Comparison of ENCODE assay signal across 8 mouse cellular contexts in the genomic region with DNA sequence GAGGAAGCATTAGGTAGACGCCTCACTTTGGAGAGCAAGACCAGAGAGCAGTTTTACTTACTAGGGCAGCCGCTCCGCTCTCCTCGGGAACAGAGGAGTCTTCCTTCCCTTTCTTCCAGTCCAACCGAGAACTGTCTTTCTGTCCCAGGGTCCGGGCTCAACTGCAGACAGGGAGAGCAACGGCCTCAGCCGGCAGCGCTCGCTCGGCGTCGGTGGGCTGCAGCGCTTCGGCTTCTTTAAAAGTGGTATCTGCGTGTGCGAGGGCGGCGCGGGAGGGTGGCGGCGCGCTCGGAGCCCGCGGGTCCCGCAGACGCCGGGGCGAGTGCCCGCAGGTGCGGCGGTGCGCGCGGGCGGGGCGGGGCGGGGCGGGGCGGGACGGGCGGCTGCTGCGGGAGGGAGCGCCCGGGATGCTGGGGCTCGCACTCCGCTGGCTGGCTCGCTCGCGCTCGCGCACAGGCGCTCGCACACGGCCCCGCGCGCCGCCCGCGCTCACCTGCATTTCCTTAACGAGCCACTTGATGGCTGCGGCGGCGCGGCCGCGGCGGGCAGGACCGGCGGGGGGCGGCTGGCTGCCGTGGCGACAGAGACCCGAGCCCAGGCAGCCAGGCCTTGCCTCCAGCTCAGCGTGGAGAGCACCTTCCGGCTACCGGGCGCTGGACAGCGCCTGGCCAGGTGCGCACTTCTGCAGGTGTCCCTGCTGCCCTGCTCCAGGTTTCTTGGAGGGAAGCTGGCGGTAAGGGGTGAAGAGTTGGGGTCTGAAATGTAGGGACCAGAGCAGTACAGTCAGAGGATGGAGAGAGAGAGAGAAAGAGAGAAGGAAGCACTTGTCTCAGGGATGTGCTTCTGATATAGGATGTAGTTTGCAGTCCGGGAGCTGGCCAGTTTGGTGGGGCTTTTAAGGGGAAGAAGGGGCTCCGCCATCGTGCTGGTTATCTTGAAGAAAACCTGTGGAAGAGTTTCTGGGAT. TPM values are rescaled to one million over a fixed set of nuclear protein-coding genes. Genes with fewer than 3 reads are reported as not detected.
DNase-seq lines count a peak whose midpoint lies in the region; ATAC-seq lines count a peak whose summit lies in the region.

Gene Ptprd (minus strand): TSS at position 433 of the 966 bp plus-strand sequence.

- no peaks in the 10 kb centered on the region for H3K9me3 ChIP-seq in embryonic facial prominence, embryonic 13.5 days
- no peaks in the 10 kb centered on the region for H3K9me3 ChIP-seq in hindbrain, embryonic 12.5 days (replicated peaks)

- ATAC-seq in embryonic facial prominence, embryonic 13.5 days (ENCODE audit: insufficient number of reproducible peaks, insufficient read depth, low FRiP score, low TSS enrichment, low read depth), result peak; percentile 72
- peak; percentile 94 for ATAC-seq in hindbrain, embryonic 12.5 days (ENCODE audit: low FRiP score)
- no peak for ATAC-seq in monocyte, adult 5-6 weeks (replicated peaks; ENCODE audit: insufficient number of reproducible peaks, low FRiP score, low TSS enrichment, poor library complexity, severe bottlenecking)

- no peaks in the 10 kb centered on the region for H3K36me3 ChIP-seq in embryonic facial prominence, embryonic 13.5 days
- H3K36me3 ChIP-seq in hindbrain, embryonic 12.5 days, result no peaks in the 10 kb centered on the region

- peak within 1 kb of the TSS; percentile 91 for H3K4me2 ChIP-seq in embryonic facial prominence, embryonic 13.5 days
- peak within 1 kb of the TSS; percentile 90 for H3K4me2 ChIP-seq in hindbrain, embryonic 12.5 days (replicated peaks)

- peak within 1 kb of the TSS; percentile 56 for H3K4me3 ChIP-seq in embryonic facial prominence, embryonic 13.5 days
- H3K4me3 ChIP-seq in hindbrain, embryonic 12.5 days, result peak within 1 kb of the TSS; percentile 58

- intact Hi-C loops in gastrocnemius, postnatal 36 days (cut with DNase I), result no loop called here
- intact Hi-C loops in left cerebral cortex, postnatal 14 days (cut with DNase I), result loop anchor here (5.0 to 10.0 kb wide), 3 partner anchors 213 to 840 kb away; no protein-coding TSS in a partner anchor

- DNase-seq in gastrocnemius, postnatal 10 days, result peak; percentile 5
- DNase-seq in gastrocnemius, postnatal 36 days, result no peak
- peak; percentile 37 for DNase-seq in adrenal gland, postnatal 14 days
- DNase-seq in left cerebral cortex, postnatal 14 days (ENCODE audit: low spot score in 2 of 2), result peak; percentile 71 to 76
- peak; percentile 56 for DNase-seq in neural tube, embryonic 10.5 days (ENCODE audit: extremely low spot score, low spot score)

- H3K27me3 ChIP-seq in embryonic facial prominence, embryonic 13.5 days, result peaks cover 43% of the 10 kb centered on the region
- H3K27me3 ChIP-seq in hindbrain, embryonic 12.5 days, result peaks cover 14% of the 10 kb centered on the region; the same call in 1 of the 2 replicates

- WGBS in embryonic facial prominence, embryonic 13.5 days, result under 1% methylated on average over 74 of the region's 86 CpGs
- under 1% methylated on average over 56 of the region's 86 CpGs for WGBS in hindbrain, embryonic 12.5 days

- H3K27ac ChIP-seq in embryonic facial prominence, embryonic 13.5 days, result no peak within 1 kb of the TSS
- peak within 1 kb of the TSS; percentile 74 for H3K27ac ChIP-seq in hindbrain, embryonic 12.5 days

- H3K9ac ChIP-seq in embryonic facial prominence, embryonic 13.5 days, result peak within 1 kb of the TSS; percentile 64
- H3K9ac ChIP-seq in hindbrain, embryonic 12.5 days, result peak within 1 kb of the TSS; percentile 74

- H3K4me1 ChIP-seq in embryonic facial prominence, embryonic 13.5 days, result peaks cover 5% of the 10 kb centered on the region; the same call in 1 of the 2 replicates
- peaks cover 3% of the 10 kb centered on the region; the same call in 1 of the 2 replicates for H3K4me1 ChIP-seq in hindbrain, embryonic 12.5 days

RNA-seq across cellular contexts. Expression of gene Ptprd, which starts in this region (rescaled TPM):
- total RNA-seq in gastrocnemius, postnatal 10 days (2021), result 10 to 100 TPM; 43.3 to 53.4 TPM
- total RNA-seq in gastrocnemius, postnatal 36 days (2021), result 1 to 10 TPM; 5.2 to 6.7 TPM
- total RNA-seq in adrenal gland, postnatal 14 days (2021), result 84.3 and 101 TPM in 2 replicates
- 37.2 and 46.9 TPM in 2 replicates for polyA plus RNA-seq in embryonic facial prominence, embryonic 13.5 days (2015; fragmentation: Nextera tagmentation; extraction: Ambion mirVana)
- polyA plus RNA-seq in hindbrain, embryonic 12.5 days (2016; fragmentation: Nextera tagmentation; extraction: Ambion mirVana), result 57.1 and 66.8 TPM in 2 replicates
- total RNA-seq in left cerebral cortex, postnatal 14 days (2021), result 100 to 1,000 TPM; 357 to 391 TPM
- total RNA-seq in monocyte, adult 5-6 weeks (2017), result not detected in 3 replicates

Comparison
In these comparisons a context has a peak if more than half of its experiments do, and no peak if none do; other contexts are left out.
1. RNA of gene Ptprd (total RNA-seq): 357 to 391 TPM in left cerebral cortex, postnatal 14 days, 84.3 to 101 TPM in adrenal gland, postnatal 14 days and 43.3 to 53.4 TPM in gastrocnemius, postnatal 10 days; 5.2 to 6.7 TPM in gastrocnemius, postnatal 36 days and not detected in monocyte, adult 5-6 weeks; every median in the first group is over 4 times any median in the second.
2. DNase-seq: peak in gastrocnemius, postnatal 10 days (single experiment), adrenal gland, postnatal 14 days (single experiment), left cerebral cortex, postnatal 14 days (2 of 2) and neural tube, embryonic 10.5 days (single experiment); none in gastrocnemius, postnatal 36 days (0 of 2).